Mouse (Mus musculus): ENCODE results near the gene Btd. TPM values are rescaled to one million over a fixed set of nuclear protein-coding genes. Genes with fewer than 3 reads are reported as not detected.

Btd gene
- polyA plus RNA-seq, 1 experiment from 2014 or later: 11.4 TPM

DNA sequence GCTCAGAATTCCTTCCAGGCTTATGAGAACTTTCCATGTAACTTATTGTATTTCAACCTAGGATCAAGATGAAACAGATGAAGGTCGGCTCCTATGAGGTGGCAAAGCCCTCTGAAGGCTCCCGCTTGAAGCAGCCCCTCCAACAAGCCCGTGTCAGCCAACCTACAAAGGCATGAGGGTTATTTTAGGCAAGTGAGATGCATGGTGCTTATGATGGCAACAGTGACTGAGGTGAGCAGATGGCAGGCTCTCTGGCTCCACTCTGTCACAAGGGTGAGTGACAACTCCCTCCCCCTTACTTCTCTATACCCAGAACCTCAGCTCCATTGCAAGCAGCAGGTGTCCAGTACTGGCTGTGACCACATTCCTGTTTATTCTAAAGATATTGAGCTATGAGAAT is 56.5 kb downstream of the Btd start:
- H3K4me1 ChIP-seq (replicated peaks; ENCODE audit: control insufficient read depth, insufficient read depth, low read length): no peaks in the 10 kb centered on the region
- no peak overlapping the region for H3K4me3 ChIP-seq (ENCODE audit: low read depth, low read length)
- H3K9me3 ChIP-seq (ENCODE audit: control insufficient read depth, low read length): no peaks in the 10 kb centered on the region
- H3K27me3 ChIP-seq (replicated peaks; ENCODE audit: control insufficient read depth, insufficient read depth, low read length): no peaks in the 10 kb centered on the region
- H3K36me3 ChIP-seq (ENCODE audit: control insufficient read depth, insufficient read depth, low read length): peaks cover 4% of the 10 kb centered on the region; the same call in 1 of the 2 replicates
- ATAC-seq (replicated peaks; ENCODE audit: low FRiP score): no peak
- no peak overlapping the region for H3K4me2 ChIP-seq
- no peak for DNase-seq (ENCODE audit: low spot score)
- 90% methylated on average over 3 of the region's 3 CpGs for WGBS
- H3K9ac ChIP-seq (ENCODE audit: low read depth, low read length): no peak overlapping the region
- no peak overlapping the region for H3K27ac ChIP-seq (ENCODE audit: low read depth, low read length)

DNA sequence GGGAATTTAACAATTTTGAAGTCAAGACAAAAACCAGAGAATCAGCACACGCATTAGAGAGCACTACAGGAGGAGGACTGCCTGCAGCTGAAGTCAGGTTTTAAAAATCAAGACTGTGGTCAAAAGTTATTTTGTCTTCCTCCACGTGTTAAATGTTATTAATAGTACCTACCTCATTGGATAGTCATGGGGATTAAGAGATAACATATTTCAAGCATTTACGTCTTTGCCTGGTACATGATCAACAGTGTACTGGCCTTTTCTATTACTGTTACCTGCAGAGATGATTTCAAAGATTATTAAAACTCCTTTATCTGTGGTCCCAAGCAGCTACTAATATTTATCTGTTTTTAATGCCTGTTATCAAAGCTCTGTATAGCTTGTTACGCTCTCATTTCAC is 56.9 kb downstream of the Btd start:
- H3K9ac ChIP-seq (ENCODE audit: low read depth, low read length): no peak overlapping the region
- DNase-seq (ENCODE audit: low spot score) (no peak), ATAC-seq (replicated peaks; ENCODE audit: low FRiP score) (no peak)
- H3K27me3 ChIP-seq (replicated peaks; ENCODE audit: control insufficient read depth, insufficient read depth, low read length): no peaks in the 10 kb centered on the region
- H3K4me1 ChIP-seq (replicated peaks; ENCODE audit: control insufficient read depth, insufficient read depth, low read length): no peaks in the 10 kb centered on the region
- no peaks in the 10 kb centered on the region for H3K9me3 ChIP-seq (ENCODE audit: control insufficient read depth, low read length)
- 87% methylated on average over 4 of the region's 4 CpGs for WGBS
- no peak overlapping the region for H3K4me2 ChIP-seq
- H3K36me3 ChIP-seq (ENCODE audit: control insufficient read depth, insufficient read depth, low read length): peaks cover 4% of the 10 kb centered on the region; the same call in 1 of the 2 replicates
- no peak overlapping the region for H3K27ac ChIP-seq (ENCODE audit: low read depth, low read length)
- no peak overlapping the region for H3K4me3 ChIP-seq (ENCODE audit: low read depth, low read length)

DNA sequence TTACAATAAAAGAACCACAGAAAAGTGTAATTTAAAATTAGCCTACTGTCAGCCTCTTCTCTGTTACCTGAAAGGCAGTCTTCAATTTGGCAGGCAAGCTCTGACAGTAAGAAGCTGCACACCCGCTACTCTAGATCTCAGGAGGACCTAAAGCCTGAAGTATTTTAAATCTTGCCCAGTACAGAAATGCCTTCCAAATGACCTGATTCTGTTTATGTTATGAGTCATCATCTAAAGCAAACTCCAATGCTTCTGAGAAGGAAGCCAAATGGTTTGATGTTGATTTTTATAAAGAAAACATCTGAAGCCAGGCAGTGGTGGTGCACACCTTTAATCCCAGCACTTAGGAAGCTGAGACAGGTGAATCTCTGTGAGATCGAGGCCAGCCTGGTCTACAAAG is 59.5 kb downstream of the Btd start:
- Histone ChIP-seq H3K36me3 (ENCODE audit: control insufficient read depth, insufficient read depth, low read length) (peaks cover 4% of the 10 kb centered on the region; the same call in 1 of the 2 replicates), H3K4me2 (no peak overlapping the region), H3K27me3 (replicated peaks; ENCODE audit: control insufficient read depth, insufficient read depth, low read length) (no peaks in the 10 kb centered on the region), H3K4me3 (ENCODE audit: low read depth, low read length) (no peak overlapping the region), H3K9ac (ENCODE audit: low read depth, low read length) (no peak overlapping the region), H3K9me3 (ENCODE audit: control insufficient read depth, low read length) (no peaks in the 10 kb centered on the region), H3K4me1 (replicated peaks; ENCODE audit: control insufficient read depth, insufficient read depth, low read length) (no peaks in the 10 kb centered on the region), H3K27ac (ENCODE audit: low read depth, low read length) (no peak overlapping the region)
- no peak for DNase-seq (ENCODE audit: low spot score)
- 91% methylated on average over 2 of the region's 2 CpGs for WGBS
- ATAC-seq (replicated peaks; ENCODE audit: low FRiP score): no peak

DNA sequence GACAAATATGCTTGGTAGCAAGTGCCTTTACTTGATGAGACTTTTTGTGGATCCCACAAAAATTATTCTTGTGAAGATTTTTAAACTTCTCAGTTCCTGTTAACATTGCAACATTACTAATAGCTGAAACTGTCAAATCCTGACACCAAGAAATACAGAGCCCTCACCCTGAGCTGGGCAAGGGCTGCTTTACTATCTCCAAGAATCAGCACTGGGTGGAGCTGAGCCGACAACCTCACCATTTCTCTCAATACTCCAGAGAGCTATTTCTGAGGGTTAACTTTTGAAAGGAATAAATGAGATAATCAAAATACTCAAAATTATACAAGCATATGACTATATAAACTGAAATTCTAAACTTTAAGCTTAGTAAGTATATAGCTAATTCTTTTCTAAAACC is 68.5 kb downstream of the Btd start:
- ATAC-seq (replicated peaks; ENCODE audit: low FRiP score) (peak; percentile 68), DNase-seq (ENCODE audit: low spot score) (no peak)
- no peaks in the 10 kb centered on the region for H3K9me3 ChIP-seq (ENCODE audit: control insufficient read depth, low read length)
- no peak overlapping the region for H3K9ac ChIP-seq (ENCODE audit: low read depth, low read length)
- no peak overlapping the region for H3K4me3 ChIP-seq (ENCODE audit: low read depth, low read length)
- no peaks in the 10 kb centered on the region; the same call in 1 of the 2 replicates for H3K4me1 ChIP-seq (replicated peaks; ENCODE audit: control insufficient read depth, insufficient read depth, low read length)
- WGBS: 59% methylated on average over 1 of the region's 1 CpGs
- H3K27me3 ChIP-seq (replicated peaks; ENCODE audit: control insufficient read depth, insufficient read depth, low read length): no peaks in the 10 kb centered on the region
- no peaks in the 10 kb centered on the region; the same call in 1 of the 2 replicates for H3K36me3 ChIP-seq (ENCODE audit: control insufficient read depth, insufficient read depth, low read length)
- no peak overlapping the region for H3K27ac ChIP-seq (ENCODE audit: low read depth, low read length)
- no peak overlapping the region for H3K4me2 ChIP-seq

DNA sequence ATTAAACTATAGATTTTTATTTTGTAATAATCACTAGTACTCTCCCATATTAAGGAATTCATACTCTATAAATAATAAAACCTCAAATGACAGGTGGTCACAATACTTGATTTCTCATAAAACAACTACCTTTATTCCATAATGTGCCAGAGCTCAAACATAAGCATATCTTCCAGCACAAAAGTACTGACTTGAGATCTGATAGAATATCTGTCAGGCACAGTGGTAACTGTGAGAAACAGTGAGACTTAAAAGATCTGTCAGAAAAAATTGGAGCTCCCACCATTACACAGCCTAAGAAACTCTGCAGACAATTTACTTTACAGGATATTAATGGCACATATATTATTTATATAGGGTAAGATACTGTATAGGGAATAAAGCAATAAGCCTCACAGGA is 74.8 kb downstream of the Btd start:
- ATAC-seq (replicated peaks; ENCODE audit: low FRiP score): peak; percentile 41; the same call in 1 of the 2 replicates
- peaks cover 14% of the 10 kb centered on the region for H3K36me3 ChIP-seq (ENCODE audit: control insufficient read depth, insufficient read depth, low read length)

DNA sequence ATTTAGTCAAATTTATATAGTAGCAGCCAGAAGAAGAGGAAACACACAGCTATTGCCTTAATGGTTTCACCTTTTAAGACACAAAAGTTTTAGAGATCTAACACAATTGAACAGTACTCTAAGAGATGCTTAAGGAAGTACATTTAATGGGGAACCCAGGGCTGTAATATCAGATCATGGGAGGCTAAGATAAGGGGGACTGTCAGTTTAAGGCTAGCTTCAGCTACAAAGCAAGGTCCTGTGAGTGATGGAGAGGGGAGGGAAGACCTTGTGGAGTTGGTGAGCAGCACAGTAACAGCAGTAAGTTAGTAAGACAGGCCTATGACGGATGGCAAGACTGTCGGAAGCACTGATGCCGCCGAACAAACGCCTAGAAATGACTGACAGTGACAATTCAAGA is 76.5 kb downstream of the Btd start:
- H3K27ac ChIP-seq (ENCODE audit: low read depth, low read length): no peak overlapping the region
- no peak overlapping the region for H3K9ac ChIP-seq (ENCODE audit: low read depth, low read length)
- DNase-seq (ENCODE audit: low spot score) (no peak), ATAC-seq (replicated peaks; ENCODE audit: low FRiP score) (no peak; the same call in 1 of the 2 replicates)
- no peaks in the 10 kb centered on the region for H3K9me3 ChIP-seq (ENCODE audit: control insufficient read depth, low read length)
- no peak overlapping the region for H3K4me3 ChIP-seq (ENCODE audit: low read depth, low read length)
- 95% methylated on average over 5 of the region's 5 CpGs for WGBS
- no peaks in the 10 kb centered on the region for H3K27me3 ChIP-seq (replicated peaks; ENCODE audit: control insufficient read depth, insufficient read depth, low read length)
- no peak overlapping the region for H3K4me2 ChIP-seq
- peaks cover 19% of the 10 kb centered on the region for H3K36me3 ChIP-seq (ENCODE audit: control insufficient read depth, insufficient read depth, low read length)
- H3K4me1 ChIP-seq (replicated peaks; ENCODE audit: control insufficient read depth, insufficient read depth, low read length): peaks cover 20% of the 10 kb centered on the region

More for the DNA sequence above, 74.8 kb downstream of the Btd start:
- Histone ChIP-seq H3K4me1 (replicated peaks; ENCODE audit: control insufficient read depth, insufficient read depth, low read length) (peaks cover 20% of the 10 kb centered on the region), H3K9me3 (ENCODE audit: control insufficient read depth, low read length) (no peaks in the 10 kb centered on the region), H3K27me3 (replicated peaks; ENCODE audit: control insufficient read depth, insufficient read depth, low read length) (no peaks in the 10 kb centered on the region), H3K27ac (ENCODE audit: low read depth, low read length) (no peak overlapping the region), H3K9ac (ENCODE audit: low read depth, low read length) (no peak overlapping the region), H3K4me3 (ENCODE audit: low read depth, low read length) (no peak overlapping the region), H3K4me2 (no peak overlapping the region; the same call in 1 of the 2 replicates)
- no peak for DNase-seq (ENCODE audit: low spot score)

Other genes with a start within 250 kb of the Btd start
- 15.0 and 17.3 TPM in 2 replicates for gene Sh3bp5, start 204.9 kb upstream of the Btd start, polyA plus RNA-seq (2014; fragmentation: Nextera tagmentation; extraction: Ambion mirVana)
- gene Eaf1, start 146.6 kb upstream of the Btd start, polyA plus RNA-seq (2014; fragmentation: Nextera tagmentation; extraction: Ambion mirVana): 39.1 and 44.5 TPM in 2 replicates
- gene Mettl6, start 146.0 kb upstream of the Btd start, polyA plus RNA-seq (2014; fragmentation: Nextera tagmentation; extraction: Ambion mirVana): 60.9 and 68.9 TPM in 2 replicates
- gene Colq, start 49.7 kb upstream of the Btd start, polyA plus RNA-seq (2014; fragmentation: Nextera tagmentation; extraction: Ambion mirVana): 0.45 and 0.70 TPM in 2 replicates
- 0.19 and 1.9 TPM in 2 replicates for gene Gm49387, start 150 bp upstream of the Btd start, polyA plus RNA-seq (2014; fragmentation: Nextera tagmentation; extraction: Ambion mirVana)
- 8.1 and 10.5 TPM in 2 replicates for gene Hacl1, start 258 bp downstream of the Btd start, polyA plus RNA-seq (2014; fragmentation: Nextera tagmentation; extraction: Ambion mirVana)
- gene Ankrd28, start 189.6 kb downstream of the Btd start, polyA plus RNA-seq (2014; fragmentation: Nextera tagmentation; extraction: Ambion mirVana): 8.5 and 8.7 TPM in 2 replicates